Mouse (Mus musculus) neural tube, embryonic 12.5 days (tissue): ENCODE measurements around the gene Bud13. TPM values are rescaled to one million over a fixed set of nuclear protein-coding genes. Genes with fewer than 3 reads are reported as not detected.
"Not testable (repeated sequence)": the region's sequence is repeated elsewhere in the genome, so short reads cannot be mapped to it uniquely, and the experiment has no call there.

Source experiments
- ATAC-seq: fragments of 200-750 bp; cut with Nextera tagmentation; 2 replicates; pipeline ENCODE4 v1.8.0; 2017; ENCODE audit warnings: low read depth, mild to moderate bottlenecking, moderate TSS enrichment, moderate library complexity; ENCODE audit not compliant: low FRiP score
- H3K27ac ChIP-seq: fragments of 300-500 bp; sonication (generic); 2 replicates; pipeline ENCODE4 v1.5.1; 2016
- H3K27me3 ChIP-seq: fragments of 300-500 bp; sonication (generic); replicated peaks from 2 replicates; pipeline ENCODE4 v1.6.1; 2016; ENCODE audit warnings: mild to moderate bottlenecking
- H3K36me3 ChIP-seq: fragments of 300-500 bp; sonication (generic); 2 replicates; pipeline ENCODE4 v1.6.1; 2016; ENCODE audit warnings: mild to moderate bottlenecking
- H3K4me1 ChIP-seq: fragments of 300-500 bp; sonication (generic); 2 replicates; pipeline ENCODE4 v1.6.1; 2016
- H3K4me2 ChIP-seq: fragments of 300-500 bp; sonication (generic); replicated peaks from 2 replicates; pipeline ENCODE4 v1.6.1; 2016; ENCODE audit warnings: mild to moderate bottlenecking
- H3K4me3 ChIP-seq: fragments of 300-500 bp; sonication (generic); 2 replicates; pipeline ENCODE4 v1.5.1; 2016
- H3K9ac ChIP-seq: fragments of 300-500 bp; sonication (generic); 2 replicates; pipeline ENCODE4 v1.6.1; 2016; ENCODE audit warnings: mild to moderate bottlenecking
- H3K9me3 ChIP-seq: fragments of 300-500 bp; sonication (generic); 2 replicates; pipeline ENCODE4 v1.6.1; 2016; ENCODE audit warnings: mild to moderate bottlenecking
- WGBS: fragments of 180-500 bp; shearing (Covaris S2); methylation state at CpG from one replicate; pipeline ENCODE4 v1.1.7; 2016; 5-methylcytosine and 5-hydroxymethylcytosine counted together
- polyA plus RNA-seq: library from polyadenylated mRNA; unstranded; fragments of >200 nt; fragmentation: Nextera tagmentation; extraction: Ambion mirVana; gene quantifications from 2 replicates; pipeline ENCODE4 v1.2.1, GENCODE M21; 2016

The Bud13 gene
- polyA plus RNA-seq, 1 experiment from 2014 or later, result 20.4 TPM

DNA sequence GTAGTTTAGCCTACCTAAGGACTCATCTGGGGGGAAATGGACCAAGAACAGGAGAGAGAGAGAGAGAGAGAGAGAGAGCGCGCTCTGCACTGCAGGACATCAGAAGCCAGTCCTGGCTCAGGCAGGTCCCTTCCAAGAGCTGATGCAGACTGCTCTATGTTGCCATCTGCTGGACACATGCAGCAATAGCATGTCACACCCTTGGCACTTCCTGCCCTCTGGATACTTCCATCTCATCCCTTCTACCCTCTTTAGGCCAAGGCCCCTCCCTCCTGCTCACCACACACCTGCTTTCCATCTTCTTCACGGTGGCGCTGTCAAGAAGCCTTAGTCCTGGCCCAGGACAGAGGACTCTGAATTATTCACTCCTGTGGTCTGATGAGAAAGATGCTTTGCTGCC lies 31.7 kb downstream of the Bud13 start:
- H3K4me2 ChIP-seq, result no peak overlapping the region
- H3K27me3 ChIP-seq, result no peaks in the 10 kb centered on the region
- H3K4me1 ChIP-seq, result peaks cover 22% of the 10 kb centered on the region
- no peak overlapping the region for H3K9ac ChIP-seq
- peak; percentile 31; the same call in 1 of the 2 replicates for ATAC-seq
- 3% methylated on average over 4 of the region's 4 CpGs for WGBS
- no peak overlapping the region for H3K27ac ChIP-seq
- H3K4me3 ChIP-seq, result no peak overlapping the region
- peaks cover 5% of the 10 kb centered on the region for H3K9me3 ChIP-seq
- no peaks in the 10 kb centered on the region for H3K36me3 ChIP-seq

DNA sequence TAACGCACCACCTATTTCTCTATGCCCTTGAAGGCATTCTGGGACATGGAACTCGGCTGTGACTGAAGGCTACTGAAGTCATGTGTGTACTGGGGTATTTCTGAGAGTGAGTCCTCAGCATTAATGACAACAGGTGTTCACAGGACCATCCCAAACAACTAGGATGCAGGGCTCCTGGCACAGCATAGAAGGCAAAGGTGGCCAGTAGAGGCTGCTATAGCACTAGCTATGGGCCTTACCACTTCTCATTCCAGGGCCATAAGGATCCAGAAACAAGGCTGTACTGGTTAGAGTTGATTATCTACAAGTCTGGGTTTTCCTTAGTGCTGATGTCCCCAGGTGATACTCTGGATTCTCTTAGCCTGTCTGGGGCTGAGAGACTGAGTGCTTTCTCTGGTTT lies 32.1 kb downstream of the Bud13 start:
- ATAC-seq, result no peak
- H3K4me1 ChIP-seq, result peaks cover 22% of the 10 kb centered on the region
- no peaks in the 10 kb centered on the region for H3K27me3 ChIP-seq
- no peak overlapping the region for H3K9ac ChIP-seq
- H3K9me3 ChIP-seq, result peaks cover 9% of the 10 kb centered on the region
- no peak overlapping the region for H3K27ac ChIP-seq
- no peak overlapping the region for H3K4me2 ChIP-seq
- no peaks in the 10 kb centered on the region for H3K36me3 ChIP-seq
- 45% methylated on average over 2 of the region's 2 CpGs for WGBS
- H3K4me3 ChIP-seq, result no peak overlapping the region

DNA sequence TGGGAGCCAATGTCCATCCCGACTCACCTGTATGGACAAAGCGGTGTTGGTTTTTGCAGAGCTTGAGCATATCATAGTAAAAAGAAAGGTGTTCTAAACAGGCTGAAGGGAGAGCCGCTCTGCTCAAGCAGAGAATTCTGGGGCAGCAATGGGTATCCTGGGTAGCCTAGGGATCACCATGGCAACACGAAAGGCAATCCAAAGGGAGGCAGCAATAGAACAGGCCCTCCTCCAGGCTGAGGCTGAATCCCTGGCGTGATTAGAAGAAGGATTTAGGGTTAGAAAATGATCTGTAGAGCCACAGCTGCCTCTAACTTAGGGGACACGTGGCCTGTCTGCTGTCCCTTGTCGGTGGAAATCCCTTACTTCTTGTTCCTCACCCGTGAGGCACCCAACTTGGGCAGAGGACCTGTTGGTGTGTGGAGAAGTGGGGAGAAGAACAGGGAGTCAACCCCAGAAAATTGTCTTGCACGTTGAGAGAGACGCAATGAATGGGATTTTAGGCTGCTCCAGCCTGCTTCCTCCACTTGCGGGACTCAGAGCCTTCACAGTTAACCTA lies 33.1 kb downstream of the Bud13 start:
- Histone ChIP-seq H3K27ac (0 out of 2 replicates have a peak overlapping the region, but pooled peaks have one; percentile 8), H3K4me2 (peak overlapping the region; percentile 29), H3K4me1 (peaks cover 22% of the 10 kb centered on the region), H3K9ac (no peak overlapping the region), H3K27me3 (no peaks in the 10 kb centered on the region), H3K4me3 (no peak overlapping the region), H3K9me3 (peaks cover 13% of the 10 kb centered on the region), H3K36me3 (no peaks in the 10 kb centered on the region)
- peak; percentile 72 for ATAC-seq
- WGBS, result 23% methylated on average over 11 of the region's 11 CpGs

DNA sequence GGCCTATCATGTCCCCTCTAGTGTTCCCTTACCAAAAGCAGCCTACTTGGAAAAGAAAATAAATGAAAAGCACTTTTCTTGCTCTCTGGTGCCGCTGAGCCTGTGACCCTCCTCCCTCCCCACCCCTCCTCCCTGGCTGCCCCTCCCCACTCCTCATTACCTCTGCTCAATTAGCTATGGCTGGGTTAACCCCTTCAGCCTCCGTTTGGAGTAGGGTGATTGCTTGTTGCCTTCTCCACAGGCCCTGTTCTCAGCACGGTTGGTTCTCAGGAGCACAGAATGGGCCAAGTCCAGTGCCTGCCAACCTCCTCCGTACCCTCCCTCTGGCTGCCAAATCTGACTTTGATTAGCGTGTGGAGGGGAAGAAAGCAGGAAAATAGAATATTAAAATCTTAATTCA lies 33.6 kb downstream of the Bud13 start:
- Histone ChIP-seq H3K4me3 (no peak overlapping the region), H3K36me3 (no peaks in the 10 kb centered on the region), H3K27ac (0 out of 2 replicates have a peak overlapping the region, but pooled peaks have one; percentile 8), H3K9ac (no peak overlapping the region), H3K9me3 (peaks cover 13% of the 10 kb centered on the region), H3K27me3 (no peaks in the 10 kb centered on the region), H3K4me2 (peak overlapping the region; percentile 29), H3K4me1 (peaks cover 22% of the 10 kb centered on the region)
- 6% methylated on average over 5 of the region's 5 CpGs for WGBS
- peak; percentile 43 for ATAC-seq

DNA sequence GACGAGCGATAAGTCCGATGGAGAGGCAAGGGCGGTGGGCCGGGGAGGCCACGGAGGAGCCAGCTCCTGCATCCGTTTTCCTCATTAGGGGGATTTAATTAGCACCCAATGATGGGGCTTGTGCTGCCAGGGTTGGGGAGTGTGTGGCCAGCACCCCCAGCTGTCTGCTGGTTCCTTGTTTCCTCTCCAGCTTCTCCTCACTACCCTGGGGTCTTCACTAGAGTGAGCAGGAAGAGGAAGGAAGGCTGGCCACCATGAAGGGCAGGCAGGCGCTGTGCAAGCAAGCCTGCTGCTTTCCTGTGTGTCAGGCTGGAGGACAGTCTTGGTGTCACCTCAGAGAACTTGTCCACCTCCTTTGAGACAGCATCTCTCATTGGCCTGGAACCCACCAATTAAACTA lies 34.1 kb downstream of the Bud13 start:
- H3K4me3 ChIP-seq, result no peak overlapping the region
- H3K36me3 ChIP-seq, result no peaks in the 10 kb centered on the region
- H3K27me3 ChIP-seq, result no peaks in the 10 kb centered on the region
- H3K4me1 ChIP-seq, result peaks cover 22% of the 10 kb centered on the region
- H3K9ac ChIP-seq, result no peak overlapping the region
- 0 out of 2 replicates have a peak, but pooled peaks have one; percentile 22 for ATAC-seq
- H3K4me2 ChIP-seq, result no peak overlapping the region
- peaks cover 13% of the 10 kb centered on the region for H3K9me3 ChIP-seq
- H3K27ac ChIP-seq, result no peak overlapping the region
- 57% methylated on average over 8 of the region's 8 CpGs for WGBS

DNA sequence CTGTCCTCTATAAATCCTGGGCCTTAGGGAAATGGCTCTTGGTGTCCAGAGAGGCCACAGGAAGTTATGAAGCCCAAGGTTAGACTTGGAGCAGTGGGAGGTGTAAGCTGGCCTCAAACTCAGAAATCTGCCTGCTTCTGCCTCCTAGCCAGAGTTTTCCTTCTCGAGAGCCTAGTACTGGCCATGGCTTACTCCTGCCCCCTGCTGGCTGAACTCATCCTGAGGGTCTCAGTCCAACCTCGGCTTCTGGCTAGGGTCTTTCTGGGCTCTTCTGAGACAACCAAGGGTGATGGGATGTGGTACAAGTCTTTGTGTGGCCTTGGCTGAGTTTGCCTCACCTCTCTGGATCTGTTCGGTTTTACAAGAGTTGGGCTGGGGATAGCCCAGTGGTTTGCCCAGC lies 35.1 kb downstream of the Bud13 start:
- Histone ChIP-seq H3K27ac (no peak overlapping the region), H3K27me3 (no peaks in the 10 kb centered on the region), H3K4me2 (no peak overlapping the region), H3K4me3 (no peak overlapping the region), H3K9ac (no peak overlapping the region), H3K4me1 (peaks cover 19% of the 10 kb centered on the region), H3K36me3 (no peaks in the 10 kb centered on the region), H3K9me3 (peaks cover 13% of the 10 kb centered on the region)
- ATAC-seq, result no peak
- WGBS, result 95% methylated on average over 3 of the region's 3 CpGs

DNA sequence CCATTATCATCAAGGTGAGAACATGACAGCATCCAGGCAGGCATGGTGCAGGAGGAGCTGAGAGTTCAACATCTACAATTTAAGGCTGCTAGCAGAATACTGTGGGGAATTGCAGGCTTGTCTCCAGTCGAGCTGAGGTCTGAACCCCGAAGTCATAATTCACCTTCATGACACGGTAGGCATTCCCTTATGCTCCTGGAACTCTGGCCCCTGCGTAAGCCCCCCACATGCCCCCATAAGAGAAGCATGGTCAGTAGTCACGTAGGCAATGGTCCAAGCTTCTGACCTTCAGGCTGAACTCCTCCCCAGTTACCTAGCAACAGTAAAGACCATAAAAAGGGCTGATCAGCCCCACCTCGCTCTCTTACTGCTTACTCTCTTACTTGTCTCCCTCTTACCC lies 37.1 kb downstream of the Bud13 start, which contains the start of gene 4931429L15Rik:
4931429L15Rik (minus strand) TSS at position 101 of the 400 bp plus-strand sequence.
- H3K4me3 ChIP-seq, H3K36me3 ChIP-seq, H3K27me3 ChIP-seq, H3K27ac ChIP-seq, ATAC-seq, H3K9ac ChIP-seq, H3K4me2 ChIP-seq: not testable (repeated sequence)
- H3K4me1 ChIP-seq, result peaks cover 17% of the 10 kb centered on the region
- 87% methylated on average over 6 of the region's 6 CpGs for WGBS
- H3K9me3 ChIP-seq, result peaks cover 13% of the 10 kb centered on the region

DNA sequence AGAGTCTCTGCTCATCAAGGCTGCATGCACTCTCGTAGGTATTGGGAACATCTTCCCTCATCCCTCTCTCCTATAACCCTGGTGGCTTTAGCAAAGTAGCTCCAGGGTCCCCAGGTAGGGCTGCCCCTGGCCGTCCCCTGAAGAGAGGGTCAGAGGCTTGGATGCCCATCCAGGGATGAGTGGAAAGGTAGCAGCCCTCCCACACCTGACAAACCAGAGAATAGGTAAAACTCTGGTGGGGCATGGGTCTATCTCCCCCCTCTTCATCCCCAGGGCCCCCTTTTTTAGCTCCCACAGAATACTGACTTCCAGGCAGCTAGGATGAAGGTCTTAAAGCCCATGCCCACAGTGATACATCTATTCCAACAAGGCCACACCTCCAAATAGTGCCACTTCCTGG lies 37.7 kb downstream of the Bud13 start:
- no peaks in the 10 kb centered on the region for H3K27me3 ChIP-seq
- no peak overlapping the region for H3K9ac ChIP-seq
- 95% methylated on average over 2 of the region's 2 CpGs for WGBS
- no peak overlapping the region for H3K27ac ChIP-seq
- ATAC-seq, result no peak
- H3K4me2 ChIP-seq, result no peak overlapping the region
- peaks cover 13% of the 10 kb centered on the region for H3K9me3 ChIP-seq
- H3K4me1 ChIP-seq, result peaks cover 17% of the 10 kb centered on the region
- H3K4me3 ChIP-seq, result no peak overlapping the region
- no peaks in the 10 kb centered on the region for H3K36me3 ChIP-seq

DNA sequence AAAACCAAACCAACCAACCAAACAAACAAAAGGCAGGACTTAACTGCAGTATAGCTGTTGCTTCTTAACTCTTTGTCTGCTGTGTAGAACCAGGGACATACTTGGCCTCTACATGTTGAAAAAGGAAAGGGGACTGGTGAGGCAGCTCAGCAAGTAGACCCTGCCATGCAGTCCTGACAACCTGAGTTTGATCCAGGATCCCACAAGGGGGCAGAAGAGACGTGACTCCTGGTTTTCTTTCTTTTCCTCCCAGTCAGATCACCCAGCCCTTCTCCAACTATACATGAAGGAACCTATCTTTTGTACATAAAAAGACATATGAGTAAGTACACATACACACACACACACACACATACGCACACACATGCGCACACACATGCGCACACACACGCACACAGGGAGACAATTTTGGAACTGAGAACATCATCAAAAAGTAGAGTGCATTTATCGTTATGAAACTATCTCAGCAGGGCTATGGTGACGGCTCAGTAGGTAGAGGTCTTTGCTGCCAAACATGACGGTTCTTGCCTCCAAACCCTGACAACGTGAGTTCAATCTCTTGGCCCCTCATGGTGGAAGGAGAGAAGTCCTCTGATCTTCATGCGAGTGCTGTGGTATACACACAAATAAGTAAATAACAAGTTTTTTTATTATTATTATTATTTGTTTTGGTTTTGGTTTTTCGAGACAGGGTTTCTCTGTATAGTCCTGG lies 44.0 kb downstream of the Bud13 start:
- Histone ChIP-seq H3K9ac (no peak overlapping the region), H3K4me1 (peaks cover 19% of the 10 kb centered on the region), H3K27me3 (no peaks in the 10 kb centered on the region), H3K36me3 (no peaks in the 10 kb centered on the region), H3K4me3 (no peak overlapping the region), H3K9me3 (no peaks in the 10 kb centered on the region), H3K27ac (no peak overlapping the region), H3K4me2 (no peak overlapping the region)
- 94% methylated on average over 11 of the region's 11 CpGs for WGBS
- ATAC-seq, result no peak

DNA sequence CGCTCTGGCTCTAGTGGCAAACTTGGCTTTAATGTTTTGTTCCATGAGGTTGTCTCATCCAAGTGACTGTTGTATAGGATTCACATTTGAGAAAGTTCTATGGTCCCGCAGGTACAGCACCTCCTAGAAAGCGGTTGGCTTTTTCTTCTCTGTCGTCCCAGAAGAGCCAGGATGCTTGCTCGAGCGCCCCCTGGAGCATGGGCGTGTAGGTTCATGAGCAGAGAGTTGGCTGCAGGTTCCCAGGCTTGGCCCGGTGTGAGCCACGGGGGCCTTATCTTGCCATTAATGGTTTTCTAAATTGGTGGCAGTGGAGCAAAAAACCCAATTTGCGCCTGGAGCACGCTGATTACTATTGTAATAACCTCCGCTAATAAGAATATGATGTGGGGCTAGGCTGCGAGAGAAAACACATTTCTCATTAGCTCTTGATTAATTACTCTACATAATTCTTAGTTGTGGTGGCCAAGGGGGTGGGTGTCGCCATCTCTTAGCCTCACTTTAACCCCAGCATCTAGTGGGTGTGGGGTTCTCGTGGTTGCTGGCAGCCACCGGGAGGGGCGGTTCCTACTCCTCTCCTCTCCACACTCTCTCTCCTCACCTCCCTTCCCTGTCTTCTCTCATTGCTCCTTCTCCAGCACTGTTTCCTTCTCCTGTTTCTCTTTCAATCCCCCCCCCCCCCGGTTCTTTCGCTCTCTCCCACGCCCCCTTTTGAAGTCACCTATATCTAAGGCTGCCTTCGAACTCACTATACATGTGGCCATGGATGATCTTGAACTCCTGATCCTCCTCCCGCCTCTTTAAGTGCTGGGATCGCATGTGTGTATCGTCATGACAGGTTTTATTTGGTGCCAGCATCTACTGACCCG lies 45.1 kb downstream of the Bud13 start:
- peak overlapping the region; percentile 53 for H3K4me2 ChIP-seq
- no peak overlapping the region for H3K9ac ChIP-seq
- ATAC-seq, result 0 out of 2 replicates have a peak, but pooled peaks have one; percentile 17
- H3K36me3 ChIP-seq, result no peaks in the 10 kb centered on the region
- 45% methylated on average over 25 of the region's 25 CpGs for WGBS
- H3K4me3 ChIP-seq, result no peak overlapping the region
- no peaks in the 10 kb centered on the region for H3K9me3 ChIP-seq
- peaks cover 19% of the 10 kb centered on the region for H3K4me1 ChIP-seq
- H3K27ac ChIP-seq, result peak overlapping the region; percentile 72; the same call in 1 of the 2 replicates
- H3K27me3 ChIP-seq, result no peaks in the 10 kb centered on the region

DNA sequence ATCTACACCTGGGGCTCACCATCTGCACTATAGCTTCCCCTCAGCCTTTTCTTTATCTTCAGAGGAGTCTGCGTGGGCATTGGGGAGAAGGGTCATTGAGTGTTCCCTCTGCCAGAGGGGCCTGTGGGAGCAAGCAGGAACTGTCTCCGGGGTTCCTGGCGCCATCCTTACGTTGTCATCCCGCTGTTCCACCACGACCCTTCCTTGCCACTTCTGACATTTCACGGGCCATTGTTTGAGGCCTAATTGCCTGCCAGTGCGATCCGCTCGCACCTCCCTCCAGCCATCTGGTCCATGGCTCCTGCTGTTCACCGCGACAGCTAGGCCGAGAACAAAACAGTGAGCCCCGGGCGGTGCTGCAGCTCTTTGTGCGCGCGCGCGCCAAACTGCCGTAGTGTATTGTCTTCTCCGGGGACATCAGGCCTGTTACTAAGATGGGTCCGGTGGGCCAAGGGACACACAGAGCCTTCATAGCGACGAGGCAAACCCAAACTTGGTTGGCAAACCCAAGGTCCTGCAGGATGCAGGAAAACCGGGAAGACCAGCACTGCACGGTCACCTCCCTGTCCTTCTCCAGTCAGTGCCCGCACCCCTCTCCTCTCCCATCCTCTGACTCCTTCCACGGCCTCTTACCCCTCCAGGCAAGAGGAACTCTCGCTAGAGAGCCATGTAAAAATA lies 45.9 kb downstream of the Bud13 start:
- peak overlapping the region; percentile 53 for H3K4me2 ChIP-seq
- H3K4me3 ChIP-seq, result no peak overlapping the region
- H3K27ac ChIP-seq, result peak overlapping the region; percentile 72
- H3K27me3 ChIP-seq, result no peaks in the 10 kb centered on the region
- peak; percentile 82 for ATAC-seq
- 1% methylated on average over 30 of the region's 30 CpGs for WGBS
- no peaks in the 10 kb centered on the region for H3K9me3 ChIP-seq
- peaks cover 19% of the 10 kb centered on the region for H3K4me1 ChIP-seq
- H3K9ac ChIP-seq, result peak overlapping the region; percentile 30
- no peaks in the 10 kb centered on the region for H3K36me3 ChIP-seq
